Mouse (Mus musculus): ENCODE results near the gene Kbtbd6.

DNA sequence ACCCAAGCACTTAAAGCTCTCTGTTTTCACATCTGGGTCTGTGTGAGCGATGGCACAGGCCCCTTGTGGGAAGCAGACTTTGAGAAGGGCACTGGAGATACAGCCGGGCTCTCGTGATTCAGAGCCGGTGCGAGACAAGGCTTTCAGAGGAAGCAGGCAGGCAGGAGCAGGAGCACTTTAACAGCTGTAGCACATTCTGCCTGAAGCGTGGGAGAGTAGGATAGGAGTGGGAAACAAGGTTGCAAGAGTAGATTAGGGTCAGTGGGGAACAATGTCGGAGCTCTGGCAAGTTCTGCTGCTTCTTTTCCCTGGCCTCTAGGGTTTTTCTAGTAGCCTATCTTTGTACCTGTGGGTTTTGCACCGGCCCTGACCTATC, 35.0 kb downstream of the Kbtbd6 start:
- TF ChIP-seq POLR2A (IDR thresholded peaks at IDR 0.05; ENCODE audit: control insufficient read depth, extremely low read depth, insufficient read depth, low read length, poor library complexity), result no peak
- TF ChIP-seq CTCF (IDR thresholded peaks at IDR 0.05; ENCODE audit: borderline replicate concordance, control insufficient read depth, extremely low read depth, insufficient read depth, low read length, poor library complexity), result no peak

All from thymus, adult 2 months (tissue).